Mouse (Mus musculus): ENCODE results near the gene Nova1. TPM values are rescaled to one million over a fixed set of nuclear protein-coding genes. Genes with fewer than 3 reads are reported as not detected.

Nova1 gene
- polyA plus RNA-seq, 2 experiments = 3.3 to 6.1 TPM

GRCm38 (mm10) chr12:46676341-46676740 lies 142.4 kb downstream of the Nova1 start:
- WGBS = 77% methylated on average over 2 of the region's 2 CpGs
- Histone ChIP-seq H3K36me3 (ENCODE audit: control insufficient read depth, insufficient read depth, low read length) (no peaks in the 10 kb centered on the region), H3K9me3 (ENCODE audit: control insufficient read depth, low read length) (no peaks in the 10 kb centered on the region), H3K27me3 (ENCODE audit: control insufficient read depth, insufficient read depth, low read length) (no peaks in the 10 kb centered on the region), H3K27ac (replicated peaks; ENCODE audit: low read depth, low read length) (no peak overlapping the region), H3K4me2 (replicated peaks; ENCODE audit: low read depth, low read length, severe bottlenecking) (no peak overlapping the region), H3K4me1 (ENCODE audit: control insufficient read depth, insufficient read depth, low read length) (no peaks in the 10 kb centered on the region), H3K9ac (ENCODE audit: low read depth, low read length, severe bottlenecking) (no peak overlapping the region), H3K4me3 (replicated peaks; ENCODE audit: low read length) (no peak overlapping the region)
- ATAC-seq (ENCODE audit: low FRiP score, low read depth) (no peak), DNase-seq (ENCODE audit: low spot score) (no peak)
- no peak for TF ChIP-seq POLR2A (IDR thresholded peaks at IDR 0.05; ENCODE audit: borderline replicate concordance, extremely low read depth, insufficient read depth, insufficient read length)

GRCm38 (mm10) chr12:46666706-46667105 lies 152.0 kb downstream of the Nova1 start:
- Histone ChIP-seq H3K4me2 (replicated peaks; ENCODE audit: low read depth, low read length, severe bottlenecking) (no peak overlapping the region), H3K27ac (replicated peaks; ENCODE audit: low read depth, low read length) (no peak overlapping the region), H3K9ac (ENCODE audit: low read depth, low read length, severe bottlenecking) (no peak overlapping the region), H3K4me3 (replicated peaks; ENCODE audit: low read length) (no peak overlapping the region), H3K4me1 (ENCODE audit: control insufficient read depth, insufficient read depth, low read length) (no peaks in the 10 kb centered on the region), H3K27me3 (ENCODE audit: control insufficient read depth, insufficient read depth, low read length) (no peaks in the 10 kb centered on the region), H3K9me3 (ENCODE audit: control insufficient read depth, low read length) (no peaks in the 10 kb centered on the region), H3K36me3 (ENCODE audit: control insufficient read depth, insufficient read depth, low read length) (no peaks in the 10 kb centered on the region)
- no peak for TF ChIP-seq POLR2A (IDR thresholded peaks at IDR 0.05; ENCODE audit: borderline replicate concordance, extremely low read depth, insufficient read depth, insufficient read length)
- WGBS = 62% methylated on average over 2 of the region's 2 CpGs
- DNase-seq (ENCODE audit: low spot score) = no peak
- ATAC-seq (ENCODE audit: low FRiP score, low read depth) = no peak

GRCm38 (mm10) chr12:46646139-46646611 lies 172.6 kb downstream of the Nova1 start:
- Histone ChIP-seq H3K9ac (ENCODE audit: low read depth, low read length, severe bottlenecking) (no peak overlapping the region), H3K4me1 (ENCODE audit: control insufficient read depth, insufficient read depth, low read length) (no peaks in the 10 kb centered on the region), H3K27ac (replicated peaks; ENCODE audit: low read depth, low read length) (no peak overlapping the region), H3K4me3 (replicated peaks; ENCODE audit: low read length) (no peak overlapping the region), H3K27me3 (ENCODE audit: control insufficient read depth, insufficient read depth, low read length) (no peaks in the 10 kb centered on the region), H3K4me2 (replicated peaks; ENCODE audit: low read depth, low read length, severe bottlenecking) (no peak overlapping the region), H3K36me3 (ENCODE audit: control insufficient read depth, insufficient read depth, low read length) (no peaks in the 10 kb centered on the region), H3K9me3 (ENCODE audit: control insufficient read depth, low read length) (no peaks in the 10 kb centered on the region)
- ATAC-seq (ENCODE audit: low FRiP score, low read depth) (no peak), DNase-seq (ENCODE audit: low spot score) (no peak)
- WGBS = 70% methylated on average over 5 of the region's 5 CpGs
- TF ChIP-seq POLR2A (IDR thresholded peaks at IDR 0.05; ENCODE audit: borderline replicate concordance, extremely low read depth, insufficient read depth, insufficient read length) = no peak

GRCm38 (mm10) chr12:46645365-46645962 lies 173.3 kb downstream of the Nova1 start:
- Histone ChIP-seq H3K4me3 (replicated peaks; ENCODE audit: low read length) (no peak overlapping the region), H3K9ac (ENCODE audit: low read depth, low read length, severe bottlenecking) (no peak overlapping the region), H3K36me3 (ENCODE audit: control insufficient read depth, insufficient read depth, low read length) (no peaks in the 10 kb centered on the region), H3K4me2 (replicated peaks; ENCODE audit: low read depth, low read length, severe bottlenecking) (no peak overlapping the region), H3K27me3 (ENCODE audit: control insufficient read depth, insufficient read depth, low read length) (no peaks in the 10 kb centered on the region), H3K9me3 (ENCODE audit: control insufficient read depth, low read length) (no peaks in the 10 kb centered on the region), H3K27ac (replicated peaks; ENCODE audit: low read depth, low read length) (no peak overlapping the region), H3K4me1 (ENCODE audit: control insufficient read depth, insufficient read depth, low read length) (no peaks in the 10 kb centered on the region)
- 88% methylated on average over 6 of the region's 6 CpGs for WGBS
- DNase-seq (ENCODE audit: low spot score) (no peak), ATAC-seq (ENCODE audit: low FRiP score, low read depth) (no peak)
- TF ChIP-seq POLR2A (IDR thresholded peaks at IDR 0.05; ENCODE audit: borderline replicate concordance, extremely low read depth, insufficient read depth, insufficient read length) = no peak
